Mouse (Mus musculus) intestine, embryonic 15.5 days (tissue): ENCODE measurements around the gene Tanc1. TPM values are rescaled to one million over a fixed set of nuclear protein-coding genes. Genes with fewer than 3 reads are reported as not detected.

ENCODE experiments used
- ATAC-seq: fragments of 200-750 bp; cut with Nextera tagmentation; 2 replicates; pipeline ENCODE4 v1.8.0; 2017; ENCODE audit warnings: moderate TSS enrichment, moderate library complexity
- H3K27ac ChIP-seq: fragments of 300-500 bp; sonication (generic); 2 replicates; pipeline ENCODE4 v1.5.1; 2015; ENCODE audit warnings: mild to moderate bottlenecking, inconsistent platforms
- H3K27me3 ChIP-seq: fragments of 300-500 bp; sonication (generic); replicated peaks from 2 replicates; pipeline ENCODE4 v1.6.1; 2015; ENCODE audit warnings: inconsistent platforms
- H3K36me3 ChIP-seq: fragments of 300-500 bp; sonication (generic); 2 replicates; pipeline ENCODE4 v1.6.1; 2015; ENCODE audit warnings: inconsistent platforms
- H3K4me1 ChIP-seq: fragments of 300-500 bp; sonication (generic); replicated peaks from 2 replicates; pipeline ENCODE4 v1.6.1; 2015; ENCODE audit warnings: inconsistent platforms
- H3K4me2 ChIP-seq: fragments of 300-500 bp; sonication (generic); replicated peaks from 2 replicates; pipeline ENCODE4 v1.6.1; 2015; ENCODE audit warnings: mild to moderate bottlenecking, inconsistent platforms
- H3K4me3 ChIP-seq: fragments of 300-500 bp; sonication (generic); replicated peaks from 2 replicates; pipeline ENCODE4 v1.5.1; 2015; ENCODE audit warnings: inconsistent platforms
- H3K9ac ChIP-seq: fragments of 300-500 bp; sonication (generic); 2 replicates; pipeline ENCODE4 v1.6.1; 2015; ENCODE audit warnings: inconsistent platforms
- H3K9me3 ChIP-seq: fragments of 300-500 bp; sonication (generic); 2 replicates; pipeline ENCODE4 v1.6.1; 2016; ENCODE audit warnings: inconsistent platforms
- WGBS: fragments of 180-500 bp; shearing (Covaris S2); methylation state at CpG from one replicate; pipeline ENCODE4 v1.1.7; 2015; 5-methylcytosine and 5-hydroxymethylcytosine counted together
- polyA plus RNA-seq: library from polyadenylated mRNA; unstranded; fragments of >200 nt; fragmentation: Nextera tagmentation; extraction: Ambion mirVana; gene quantifications from 2 replicates; pipeline ENCODE4 v1.2.1, GENCODE M21; 2015

The Tanc1 gene
- polyA plus RNA-seq, 1 experiment from 2014 or later = 19.8 TPM

- Histone ChIP-seq H3K4me1 (peaks cover 48% of the 10 kb centered on the region), H3K36me3 (no peaks in the 10 kb centered on the region), H3K27me3 (no peaks in the 10 kb centered on the region), H3K4me2 (no peak overlapping the region), H3K27ac (peak overlapping the region; percentile 78), H3K9ac (no peak overlapping the region), H3K9me3 (no peaks in the 10 kb centered on the region), H3K4me3 (no peak overlapping the region)
- peak; percentile 60 for ATAC-seq
- 34% methylated on average over 6 of the region's 6 CpGs for WGBS
Measured at GRCm38 (mm10) chr2:59676442-59676841, 64.6 kb downstream of the Tanc1 start.

- H3K4me3 ChIP-seq = no peak overlapping the region
- H3K9me3 ChIP-seq = no peaks in the 10 kb centered on the region
- no peak overlapping the region for H3K4me2 ChIP-seq
- ATAC-seq = no peak
- no peak overlapping the region for H3K9ac ChIP-seq
- H3K27me3 ChIP-seq = no peaks in the 10 kb centered on the region
- WGBS = 85% methylated on average over 10 of the region's 10 CpGs
- H3K36me3 ChIP-seq = no peaks in the 10 kb centered on the region
- no peak overlapping the region for H3K27ac ChIP-seq
- H3K4me1 ChIP-seq = peaks cover 25% of the 10 kb centered on the region
Measured at GRCm38 (mm10) chr2:59679424-59680020, 67.7 kb downstream of the Tanc1 start.

GRCm38 (mm10) chr2:59680736-59681135 lies 68.9 kb downstream of the Tanc1 start:
- ATAC-seq = no peak
- no peaks in the 10 kb centered on the region for H3K27me3 ChIP-seq
- H3K9ac ChIP-seq = no peak overlapping the region
- H3K36me3 ChIP-seq = no peaks in the 10 kb centered on the region
- H3K9me3 ChIP-seq = no peaks in the 10 kb centered on the region
- peaks cover 25% of the 10 kb centered on the region; the same call in 1 of the 2 replicates for H3K4me1 ChIP-seq
- no peak overlapping the region for H3K27ac ChIP-seq
- WGBS = 62% methylated on average over 5 of the region's 5 CpGs
- H3K4me3 ChIP-seq = no peak overlapping the region
- H3K4me2 ChIP-seq = no peak overlapping the region

GRCm38 (mm10) chr2:59681181-59681580 lies 69.3 kb downstream of the Tanc1 start:
- WGBS = 60% methylated on average over 4 of the region's 4 CpGs
- no peaks in the 10 kb centered on the region for H3K36me3 ChIP-seq
- no peak overlapping the region for H3K9ac ChIP-seq
- H3K4me2 ChIP-seq = no peak overlapping the region
- H3K4me3 ChIP-seq = no peak overlapping the region
- peak; percentile 37; the same call in 1 of the 2 replicates for ATAC-seq
- no peak overlapping the region for H3K27ac ChIP-seq
- H3K9me3 ChIP-seq = no peaks in the 10 kb centered on the region
- no peaks in the 10 kb centered on the region for H3K27me3 ChIP-seq
- H3K4me1 ChIP-seq = peaks cover 23% of the 10 kb centered on the region; the same call in 1 of the 2 replicates

- no peak overlapping the region for H3K4me3 ChIP-seq
- H3K27me3 ChIP-seq = no peaks in the 10 kb centered on the region
- H3K36me3 ChIP-seq = no peaks in the 10 kb centered on the region
- peak overlapping the region; percentile 48; the same call in 1 of the 2 replicates for H3K27ac ChIP-seq
- ATAC-seq = peak; percentile 79
- H3K4me1 ChIP-seq = peaks cover 16% of the 10 kb centered on the region; the same call in 1 of the 2 replicates
- no peak overlapping the region for H3K4me2 ChIP-seq
- no peak overlapping the region for H3K9ac ChIP-seq
- H3K9me3 ChIP-seq = no peaks in the 10 kb centered on the region
- WGBS = 56% methylated on average over 16 of the region's 16 CpGs
Measured at GRCm38 (mm10) chr2:59684864-59685605, 73.2 kb downstream of the Tanc1 start.

- ATAC-seq = peak; percentile 27
Measured at GRCm38 (mm10) chr2:59685606-59685950, 73.7 kb downstream of the Tanc1 start.

GRCm38 (mm10) chr2:59688261-59689104 lies 76.6 kb downstream of the Tanc1 start:
- Histone ChIP-seq H3K4me1 (peaks cover 15% of the 10 kb centered on the region; the same call in 1 of the 2 replicates), H3K4me2 (no peak overlapping the region), H3K27me3 (no peaks in the 10 kb centered on the region), H3K9me3 (no peaks in the 10 kb centered on the region), H3K4me3 (no peak overlapping the region), H3K27ac (no peak overlapping the region), H3K9ac (no peak overlapping the region), H3K36me3 (no peaks in the 10 kb centered on the region)
- 65% methylated on average over 16 of the region's 16 CpGs for WGBS
- no peak for ATAC-seq

More at GRCm38 (mm10) chr2:59685606-59685950, 73.7 kb downstream of the Tanc1 start:
- H3K4me3 ChIP-seq = no peak overlapping the region
- no peaks in the 10 kb centered on the region for H3K27me3 ChIP-seq
- 90% methylated on average over 4 of the region's 4 CpGs for WGBS
- no peak overlapping the region for H3K9ac ChIP-seq
- no peak overlapping the region for H3K4me2 ChIP-seq
- H3K36me3 ChIP-seq = no peaks in the 10 kb centered on the region
- H3K4me1 ChIP-seq = peaks cover 12% of the 10 kb centered on the region; the same call in 1 of the 2 replicates
- H3K9me3 ChIP-seq = no peaks in the 10 kb centered on the region
- 0 out of 2 replicates have a peak overlapping the region, but pooled peaks have one; percentile 17 for H3K27ac ChIP-seq

- 20% methylated on average over 4 of the region's 4 CpGs for WGBS
- no peak overlapping the region for H3K4me2 ChIP-seq
- no peak overlapping the region for H3K9ac ChIP-seq
- H3K27me3 ChIP-seq = no peaks in the 10 kb centered on the region
- H3K9me3 ChIP-seq = no peaks in the 10 kb centered on the region
- no peak overlapping the region for H3K4me3 ChIP-seq
- peaks cover 5% of the 10 kb centered on the region; the same call in 1 of the 2 replicates for H3K4me1 ChIP-seq
- ATAC-seq = no peak
- no peak overlapping the region for H3K27ac ChIP-seq
- H3K36me3 ChIP-seq = no peaks in the 10 kb centered on the region
Measured at GRCm38 (mm10) chr2:59691112-59691511, 79.3 kb downstream of the Tanc1 start.

- ATAC-seq = no peak
Measured at GRCm38 (mm10) chr2:59693473-59693872, 81.6 kb downstream of the Tanc1 start.

GRCm38 (mm10) chr2:59697123-59697522 lies 85.3 kb downstream of the Tanc1 start:
- no peaks in the 10 kb centered on the region for H3K27me3 ChIP-seq
- H3K36me3 ChIP-seq = no peaks in the 10 kb centered on the region
- H3K4me2 ChIP-seq = no peak overlapping the region
- peaks cover 9% of the 10 kb centered on the region; the same call in 1 of the 2 replicates for H3K4me1 ChIP-seq
- no peak overlapping the region for H3K27ac ChIP-seq
- H3K9me3 ChIP-seq = no peaks in the 10 kb centered on the region
- ATAC-seq = no peak; the same call in 1 of the 2 replicates
- no peak overlapping the region for H3K4me3 ChIP-seq
- WGBS = 64% methylated on average over 3 of the region's 3 CpGs
- H3K9ac ChIP-seq = no peak overlapping the region

More at GRCm38 (mm10) chr2:59693473-59693872, 81.6 kb downstream of the Tanc1 start:
- no peak overlapping the region for H3K9ac ChIP-seq
- 40% methylated on average over 5 of the region's 5 CpGs for WGBS
- no peak overlapping the region for H3K27ac ChIP-seq
- no peaks in the 10 kb centered on the region for H3K9me3 ChIP-seq
- H3K4me2 ChIP-seq = no peak overlapping the region
- H3K27me3 ChIP-seq = no peaks in the 10 kb centered on the region
- H3K4me3 ChIP-seq = no peak overlapping the region
- peaks cover 14% of the 10 kb centered on the region for H3K4me1 ChIP-seq
- no peaks in the 10 kb centered on the region for H3K36me3 ChIP-seq

GRCm38 (mm10) chr2:59697722-59698634 lies 86.1 kb downstream of the Tanc1 start:
- no peaks in the 10 kb centered on the region for H3K36me3 ChIP-seq
- no peaks in the 10 kb centered on the region for H3K27me3 ChIP-seq
- H3K9ac ChIP-seq = no peak overlapping the region
- H3K4me2 ChIP-seq = peak overlapping the region; percentile 42
- peaks cover 9% of the 10 kb centered on the region; the same call in 1 of the 2 replicates for H3K4me1 ChIP-seq
- ATAC-seq = peak; percentile 85
- peak overlapping the region; percentile 62 for H3K27ac ChIP-seq
- H3K4me3 ChIP-seq = 0 out of 2 replicates have a peak overlapping the region, but pooled peaks have one; percentile 9
- no peaks in the 10 kb centered on the region for H3K9me3 ChIP-seq
- WGBS = 9% methylated on average over 16 of the region's 16 CpGs
